Mouse (Mus musculus) T-helper 17 cell (primary cell): ENCODE measurements at regions not wholly inside any gene's neighbourhood (a gene's known extent, or its start where the extent isn't known, plus 50 kb on each side); places are given as distances from the start of the nearest gene placed in this dataset.

Experiments used
- in situ Hi-C, 2 experiments: fragments of 300-600 bp; cut with MboI, MseI; formaldehyde crosslinking; loops; 1 replicate in 1 of 2; 2 replicates in 1 of 2; pipeline ENCODE4 v1.15.1; 2025; ENCODE audit warnings: high pct_unique_total_duplicates in 2 of 2

DNA sequence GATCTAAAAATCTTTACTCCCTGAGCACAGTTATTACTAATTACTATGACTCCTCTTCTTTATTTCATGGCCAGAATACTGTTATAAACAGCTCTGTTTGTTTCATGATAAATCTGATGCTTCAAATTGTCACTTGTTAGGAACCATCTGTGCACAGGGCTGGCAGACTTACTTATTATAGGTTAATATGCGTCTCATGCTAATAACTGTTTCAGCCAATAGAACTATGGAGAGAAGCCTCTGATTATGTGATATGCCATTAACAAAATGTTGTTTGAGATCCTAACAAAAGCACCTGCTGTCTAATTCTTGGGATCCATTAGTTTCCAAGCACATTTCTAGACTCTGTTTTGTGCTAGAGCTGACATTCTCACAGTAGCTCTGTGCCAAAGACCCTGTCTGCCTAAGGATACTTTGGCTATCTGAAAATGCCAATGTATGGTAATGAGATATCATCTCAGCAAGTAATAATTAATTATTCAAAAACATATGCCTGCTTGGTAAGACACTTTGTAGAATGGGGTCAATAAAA lies 318.1 kb downstream of the Grb14 start:
- in situ Hi-C loops: no loop called here

DNA sequence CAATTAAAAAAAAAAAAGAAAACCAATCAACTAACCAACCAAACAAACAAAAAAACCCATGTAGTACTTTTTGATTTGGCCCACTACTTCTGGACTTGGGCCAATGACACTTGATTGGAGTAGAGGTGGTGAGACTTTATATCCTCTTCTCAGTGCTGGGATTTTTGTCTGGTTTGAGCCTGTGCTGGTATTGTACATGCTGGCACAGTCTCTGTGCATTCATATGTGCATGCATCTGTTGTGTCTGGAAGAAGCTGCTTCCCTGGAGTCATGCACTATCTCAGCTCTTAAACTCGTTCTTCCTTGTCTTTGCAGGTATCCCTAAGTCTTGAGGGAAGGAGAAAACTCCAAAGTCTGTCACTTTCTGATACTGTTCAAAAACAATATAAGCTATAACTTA lies 328.8 kb downstream of the Grb14 start:
- in situ Hi-C loops: no loop called here

GRCm38 (mm10) chr2:64691444-64691843 lies 333.3 kb downstream of the Grb14 start:
- in situ Hi-C loops: no loop called here

DNA sequence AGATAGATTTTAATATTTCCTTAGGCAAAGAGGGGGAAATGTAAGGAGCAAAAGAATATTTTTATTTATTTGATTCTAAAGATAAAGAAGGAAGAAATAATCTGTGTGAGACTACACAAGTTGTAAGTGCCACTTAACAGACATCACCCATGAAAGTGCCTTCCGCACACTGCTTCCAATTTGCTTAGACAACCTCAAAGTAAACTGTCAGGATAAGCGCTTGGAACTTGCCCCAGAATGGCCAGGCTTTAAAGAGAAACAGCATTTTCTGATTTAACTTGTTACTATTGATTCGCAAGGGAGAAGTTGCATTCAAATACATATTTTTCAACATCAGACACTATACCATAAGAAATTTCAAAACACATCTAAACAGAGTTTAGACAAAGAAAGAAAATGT lies 333.8 kb downstream of the Grb14 start:
- in situ Hi-C loops: no loop called here

GRCm38 (mm10) chr2:64686781-64687180 lies 338.0 kb downstream of the Grb14 start:
- in situ Hi-C loops: no loop called here

GRCm38 (mm10) chr2:64649614-64650013 lies 375.2 kb downstream of the Grb14 start:
- in situ Hi-C loops: no loop called here

GRCm38 (mm10) chr2:64616931-64617330 lies 407.9 kb downstream of the Grb14 start:
- in situ Hi-C loops: no loop called here

DNA sequence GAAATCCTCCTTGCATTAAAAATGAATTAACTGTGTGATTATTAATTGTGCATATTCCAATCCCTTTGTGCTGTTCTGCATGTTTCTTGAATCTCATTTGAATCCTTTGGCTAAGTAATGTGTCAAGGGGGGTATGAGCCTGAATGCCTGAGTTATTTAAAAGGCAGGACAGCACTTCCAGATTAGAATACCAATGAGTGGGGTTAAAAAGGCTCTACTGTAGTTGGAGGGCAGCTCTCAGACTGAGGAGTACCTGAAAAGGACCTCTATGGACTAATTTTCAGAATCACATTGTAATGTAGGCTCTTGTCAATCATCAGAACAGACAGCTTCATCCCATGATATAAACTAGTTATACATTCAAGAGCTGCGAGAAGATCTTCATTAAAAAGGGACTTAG lies 417.9 kb downstream of the Grb14 start:
- in situ Hi-C loops: no loop called here

GRCm38 (mm10) chr2:64582258-64582657 lies 442.5 kb downstream of the Grb14 start:
- in situ Hi-C loops: no loop called here

DNA sequence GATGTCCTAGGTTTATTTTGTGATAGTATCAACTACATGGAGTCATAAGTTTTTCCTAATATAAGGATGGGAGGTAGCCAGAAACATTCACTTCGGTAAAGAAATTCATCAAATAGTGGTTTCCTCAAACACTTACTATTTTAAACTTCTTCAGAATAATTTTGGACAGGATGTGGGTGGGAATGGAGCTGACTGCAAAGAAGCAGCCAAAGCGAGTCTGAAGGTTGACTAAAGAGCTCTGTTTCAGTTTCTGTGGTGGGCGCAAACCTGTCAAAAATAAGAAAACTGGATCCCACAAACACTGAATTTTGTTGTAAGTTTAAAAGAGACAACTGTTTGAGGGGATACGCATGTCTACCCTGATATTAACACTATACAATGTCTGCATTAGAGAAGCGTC lies 438.2 kb upstream of the Fign start:
- in situ Hi-C loops: loop anchor here in 1 of 2 experiments (5.0 kb wide), 1 partner anchor 1216 kb away; no protein-coding TSS in a partner anchor

DNA sequence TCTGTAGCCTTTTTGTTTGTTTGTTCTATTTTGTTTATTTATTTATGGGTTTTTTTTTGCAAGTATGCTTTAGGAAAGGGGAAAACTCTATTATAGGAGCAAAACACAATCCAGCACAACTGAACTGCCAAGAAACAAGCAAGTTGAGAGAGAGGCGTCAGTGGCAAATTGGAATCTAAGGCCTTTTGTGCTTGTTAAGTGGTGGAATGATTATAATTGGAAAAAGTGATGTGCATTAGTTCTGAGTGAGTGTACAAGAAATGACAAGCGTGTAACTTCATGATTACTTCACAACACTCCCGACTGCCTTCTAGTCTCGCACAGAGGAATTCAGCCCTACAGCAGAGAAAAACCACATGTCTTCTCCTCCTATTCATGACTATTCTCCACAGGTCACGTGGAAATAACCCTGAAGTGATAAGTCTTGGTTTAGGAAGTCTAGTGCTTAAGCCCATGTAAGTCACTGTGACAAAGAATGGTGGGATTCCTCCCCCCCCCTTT lies 437.6 kb upstream of the Fign start:
- in situ Hi-C loops: loop anchor here in 1 of 2 experiments (5.0 kb wide), 1 partner anchor 1217 kb away; no protein-coding TSS in a partner anchor

- in situ Hi-C loops: loop anchor here in 1 of 2 experiments (5.0 kb wide), 1 partner anchor 1217 kb away; no protein-coding TSS in a partner anchor
Observed at GRCm38 (mm10) chr2:64534869-64535268, 437.0 kb upstream of the Fign start.

GRCm38 (mm10) chr2:64534344-64534743 lies 436.5 kb upstream of the Fign start:
- in situ Hi-C loops: no loop called here

DNA sequence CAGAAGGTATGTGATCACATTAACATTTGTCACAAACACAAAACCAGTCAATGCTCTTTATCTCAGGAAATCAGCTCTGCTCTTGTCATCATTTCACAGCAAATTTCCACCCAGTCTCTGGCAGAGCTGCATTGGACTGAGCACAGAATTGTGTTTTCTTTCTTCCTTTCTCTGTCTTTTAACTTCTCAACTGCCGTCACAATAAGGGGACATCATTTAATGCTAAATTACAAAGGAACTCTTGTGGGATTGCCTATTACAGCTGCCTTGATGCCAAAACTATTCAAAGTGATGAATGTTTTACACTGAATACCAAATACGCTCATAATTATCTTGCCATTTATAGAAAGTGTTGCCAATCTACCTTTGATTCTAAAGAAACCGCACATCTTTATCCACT lies 424.9 kb upstream of the Fign start:
- in situ Hi-C loops: no loop called here

DNA sequence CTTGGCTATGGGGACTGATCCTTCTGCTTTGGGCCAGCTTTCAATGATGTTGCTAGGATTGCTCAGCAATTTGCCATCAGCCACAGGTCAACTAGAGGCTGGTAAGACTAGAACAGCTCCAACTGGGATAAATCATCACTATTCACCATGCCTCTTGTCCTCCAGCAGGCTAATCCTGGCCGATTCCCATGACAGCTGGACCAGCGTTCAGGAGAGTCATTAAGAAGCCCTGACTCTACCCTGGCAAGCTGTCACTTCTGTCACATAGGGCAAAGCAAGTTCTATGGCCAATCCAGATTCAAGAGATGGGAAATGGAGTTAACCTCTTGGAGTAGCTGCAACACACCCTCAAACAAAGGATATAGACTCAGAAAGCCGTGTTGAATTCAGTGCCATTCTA lies 424.4 kb upstream of the Fign start:
- in situ Hi-C loops: no loop called here

DNA sequence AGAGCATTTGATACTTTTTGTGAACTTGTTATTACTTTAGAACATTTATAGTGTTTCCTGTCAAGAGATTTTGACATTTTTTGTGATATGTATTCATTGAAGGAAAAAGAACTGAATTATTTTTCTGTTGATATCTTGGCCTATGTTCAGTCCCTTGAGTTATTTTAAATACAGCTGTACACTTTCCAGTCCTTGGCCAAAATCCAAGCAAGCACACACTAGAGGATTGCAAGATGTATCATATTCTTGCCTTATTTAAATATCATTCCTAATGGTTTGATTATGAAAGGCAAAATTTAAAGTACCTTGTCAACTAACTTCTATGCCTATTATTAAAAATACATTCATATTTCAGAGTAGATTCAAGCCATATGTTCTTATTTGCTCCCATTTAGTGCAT lies 397.9 kb upstream of the Fign start:
- in situ Hi-C loops: no loop called here

DNA sequence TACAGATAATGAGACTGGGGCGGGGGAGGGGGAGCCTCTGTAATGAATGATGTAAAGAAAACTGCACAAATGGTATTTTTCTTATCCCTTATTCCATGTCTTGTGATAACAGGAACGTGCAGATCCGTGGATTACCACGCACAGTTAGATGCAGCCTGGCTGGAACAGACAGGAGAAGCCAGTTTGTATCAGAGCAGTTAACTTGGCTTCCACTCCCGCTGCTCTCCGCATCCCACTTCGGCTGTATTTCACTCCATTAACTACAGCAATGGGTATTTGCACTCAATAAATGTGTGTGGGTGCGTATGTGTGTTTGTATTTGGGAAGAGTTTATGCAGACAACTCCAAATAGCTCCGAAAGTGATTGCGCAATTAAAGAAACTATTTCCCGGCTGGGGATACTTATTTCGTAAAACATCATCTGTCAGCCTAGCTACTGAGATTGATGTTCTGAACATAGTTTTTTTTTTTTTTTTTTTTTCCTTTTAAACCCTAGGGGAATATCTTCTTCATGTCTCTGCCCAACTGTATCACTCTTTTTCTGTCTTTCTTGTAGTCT lies 368.7 kb upstream of the Fign start:
- in situ Hi-C loops: no loop called here

DNA sequence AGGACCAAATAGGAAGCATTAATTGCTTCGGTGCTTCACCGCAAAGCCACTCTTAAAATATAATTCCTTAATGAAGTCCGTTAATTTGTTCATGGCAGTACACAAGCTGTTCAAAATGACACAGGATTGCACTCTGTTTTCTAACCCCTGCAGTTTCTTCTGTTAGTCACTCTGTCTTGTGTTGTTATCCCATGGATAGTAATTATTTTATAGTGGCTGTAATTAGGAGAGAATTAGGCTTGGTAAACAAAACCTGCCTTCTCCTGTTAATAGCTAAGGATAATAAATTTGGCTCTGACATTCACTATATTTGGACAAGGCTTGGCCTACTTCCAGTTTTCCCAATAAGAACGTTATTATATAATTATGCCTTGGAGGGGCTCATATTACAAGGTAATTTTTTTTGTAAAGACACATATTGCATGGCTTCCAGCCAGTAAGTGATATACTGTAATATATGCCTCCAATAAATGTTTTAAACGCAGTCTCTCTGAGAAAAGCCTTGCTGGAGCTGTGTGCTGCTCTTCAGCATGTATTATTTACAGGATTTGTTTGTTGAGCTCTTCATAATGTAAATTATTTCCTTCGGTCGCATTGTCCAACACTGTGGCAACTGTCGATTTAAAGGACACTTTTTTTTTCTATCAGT lies 364.8 kb upstream of the Fign start:
- in situ Hi-C loops: no loop called here

DNA sequence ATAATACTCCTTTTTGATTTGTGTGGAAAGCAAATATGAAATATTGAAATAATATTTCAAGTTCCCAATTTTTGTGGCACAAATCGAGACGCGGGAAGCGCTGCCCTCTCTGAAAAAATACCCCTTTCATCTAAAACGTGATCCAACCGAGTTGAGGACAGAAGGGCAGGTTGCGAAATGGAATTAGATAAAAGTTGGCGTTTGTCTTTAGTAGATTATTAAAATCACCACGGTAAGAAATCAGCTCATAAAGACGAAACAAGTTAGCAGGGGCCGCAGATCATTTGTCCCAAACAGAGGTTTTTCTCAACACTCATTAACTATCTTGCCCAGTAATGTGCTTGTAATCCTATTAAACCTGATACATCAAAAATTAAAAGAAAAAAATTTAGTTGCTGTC lies 364.2 kb upstream of the Fign start:
- in situ Hi-C loops: no loop called here

DNA sequence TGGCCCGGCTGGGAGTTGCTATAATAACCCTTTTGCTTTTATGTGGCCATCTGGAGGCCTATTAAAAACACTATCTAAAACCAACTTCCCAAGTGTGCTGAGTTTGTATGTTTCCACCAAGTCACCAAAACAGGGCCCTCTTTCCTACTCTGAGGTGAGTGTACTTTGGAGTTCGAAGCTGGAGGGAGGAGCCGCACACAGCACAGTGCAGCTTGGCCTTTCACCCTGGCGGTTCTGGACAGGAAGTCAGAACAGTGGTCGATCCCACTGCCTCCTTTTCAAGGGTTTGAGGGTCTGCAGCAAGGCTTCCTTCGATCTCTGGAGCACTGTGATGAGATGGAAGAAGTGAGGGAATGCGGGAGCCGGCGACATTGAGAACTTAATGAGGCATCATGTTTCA lies 363.8 kb upstream of the Fign start:
- in situ Hi-C loops: no loop called here

DNA sequence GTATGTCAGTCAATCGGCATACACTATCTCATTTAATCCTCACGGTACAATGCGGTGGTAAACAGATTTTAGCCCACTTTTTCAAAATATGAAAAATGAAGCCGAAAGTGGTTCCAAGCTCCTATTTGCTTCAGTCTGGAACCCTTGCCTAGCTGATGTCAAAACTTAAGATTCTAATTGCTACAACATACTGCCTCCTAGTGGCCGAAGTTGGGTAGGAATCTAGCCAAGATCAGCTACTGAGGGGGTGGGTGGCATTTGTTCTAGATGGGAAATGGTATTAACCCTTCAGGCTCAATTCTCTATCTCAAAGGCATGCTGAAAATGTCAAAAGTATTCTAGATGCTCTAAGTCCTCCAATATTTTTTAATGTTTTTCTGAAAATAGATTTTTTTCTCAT lies 360.3 kb upstream of the Fign start:
- in situ Hi-C loops: no loop called here

DNA sequence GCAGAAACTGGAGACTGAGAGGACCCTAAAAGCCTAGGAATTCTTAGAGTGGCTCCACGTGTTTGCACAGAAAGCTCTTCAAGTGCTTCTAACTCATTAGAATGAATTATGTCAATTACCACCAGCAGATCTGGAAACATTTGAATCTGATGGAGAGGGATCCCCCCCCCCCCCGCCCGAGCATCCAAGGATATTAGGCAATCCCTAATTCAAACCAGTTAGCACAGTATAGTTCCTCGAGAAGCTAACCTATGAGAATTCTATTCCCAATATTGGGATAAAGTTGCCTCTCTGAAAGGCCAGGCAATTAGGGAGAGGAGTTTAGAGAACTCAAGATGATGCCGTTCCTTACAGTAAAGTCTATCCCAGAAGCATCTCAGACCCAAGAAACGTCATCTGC lies 354.9 kb upstream of the Fign start:
- in situ Hi-C loops: no loop called here
